Mouse (Mus musculus): ENCODE measurements at regions not wholly inside any gene's neighbourhood (a gene's known extent, or its start where the extent isn't known, plus 50 kb on each side); places are given as distances from the start of the nearest gene placed in this dataset.

- H3K4me3 ChIP-seq (ENCODE audit: insufficient read depth in 1 of 2, low read depth in 2 of 2, low read length in 2 of 2) = no peak overlapping the region
- no peaks in the 10 kb centered on the region for H3K27me3 ChIP-seq (ENCODE audit: control insufficient read depth, insufficient read depth, low read length)
- H3K9me3 ChIP-seq (ENCODE audit: control insufficient read depth, low read length) = no peaks in the 10 kb centered on the region
- H3K36me3 ChIP-seq (replicated peaks; ENCODE audit: control insufficient read depth, insufficient read depth, low read depth) = no peaks in the 10 kb centered on the region
- no peak overlapping the region for H3K4me2 ChIP-seq (ENCODE audit: low read depth)
- H3K9ac ChIP-seq (replicated peaks) = no peak overlapping the region
- ATAC-seq (ENCODE audit: insufficient read depth) = no peak
- 74% methylated on average over 2 of the region's 2 CpGs for WGBS (ENCODE audit: insufficient replicate concordance)
- DNase-seq (ENCODE audit: low read depth in 3 of 3, low spot score in 3 of 3) = no peak
- TF ChIP-seq EP300 (IDR thresholded peaks at IDR 0.05; ENCODE audit: low read depth) = no peak
- H3K4me1 ChIP-seq (replicated peaks; ENCODE audit: control insufficient read depth in 2 of 2, insufficient read depth in 2 of 2, low read length in 1 of 2) = no peaks in the 10 kb centered on the region
- no peak overlapping the region for H3K27ac ChIP-seq
Measured at GRCm38 (mm10) chr16:73785074-73785438, 626.6 kb downstream of the Robo2 start.

GRCm38 (mm10) chr16:73784296-73785073 lies 627.1 kb downstream of the Robo2 start:
- Histone ChIP-seq H3K4me2 (ENCODE audit: low read depth) (no peak overlapping the region), H3K9ac (replicated peaks) (no peak overlapping the region), H3K9me3 (ENCODE audit: control insufficient read depth, low read length) (no peaks in the 10 kb centered on the region), H3K27me3 (ENCODE audit: control insufficient read depth, insufficient read depth, low read length) (no peaks in the 10 kb centered on the region), H3K4me1 (replicated peaks; ENCODE audit: control insufficient read depth in 2 of 2, insufficient read depth in 2 of 2, low read length in 1 of 2) (no peaks in the 10 kb centered on the region), H3K36me3 (replicated peaks; ENCODE audit: control insufficient read depth, insufficient read depth, low read depth) (no peaks in the 10 kb centered on the region), H3K27ac (no peak overlapping the region), H3K4me3 (ENCODE audit: insufficient read depth in 1 of 2, low read depth in 2 of 2, low read length in 2 of 2) (no peak overlapping the region)
- DNase-seq (ENCODE audit: low read depth in 3 of 3, low spot score in 3 of 3) (no peak), ATAC-seq (ENCODE audit: insufficient read depth) (no peak)
- TF ChIP-seq CTCF (IDR thresholded peaks at IDR 0.05; ENCODE audit: low read depth) (no peak), EP300 (IDR thresholded peaks at IDR 0.05; ENCODE audit: low read depth) (no peak)
- 54% methylated on average over 10 of the region's 10 CpGs for WGBS (ENCODE audit: insufficient replicate concordance)

- no peak for ATAC-seq (ENCODE audit: insufficient read depth)
- H3K9me3 ChIP-seq (ENCODE audit: control insufficient read depth, low read length) = no peaks in the 10 kb centered on the region
- WGBS (ENCODE audit: insufficient replicate concordance) = 66% methylated on average over 5 of the region's 5 CpGs
Measured at GRCm38 (mm10) chr16:73772454-73772853, 639.2 kb downstream of the Robo2 start.

GRCm38 (mm10) chr16:73770440-73770856 lies 641.2 kb downstream of the Robo2 start:
- no peak for ATAC-seq (ENCODE audit: insufficient read depth)
- H3K9ac ChIP-seq (replicated peaks) = no peak overlapping the region

More at GRCm38 (mm10) chr16:73772454-73772853, 639.2 kb downstream of the Robo2 start:
- no peaks in the 10 kb centered on the region for H3K4me1 ChIP-seq (replicated peaks; ENCODE audit: control insufficient read depth in 2 of 2, insufficient read depth in 2 of 2, low read length in 1 of 2)
- no peak for DNase-seq (ENCODE audit: low read depth in 3 of 3, low spot score in 3 of 3)
- H3K27me3 ChIP-seq (ENCODE audit: control insufficient read depth, insufficient read depth, low read length) = no peaks in the 10 kb centered on the region
- no peak overlapping the region for H3K27ac ChIP-seq
- H3K4me3 ChIP-seq (ENCODE audit: insufficient read depth in 1 of 2, low read depth in 2 of 2, low read length in 2 of 2) = no peak overlapping the region
- no peaks in the 10 kb centered on the region for H3K36me3 ChIP-seq (replicated peaks; ENCODE audit: control insufficient read depth, insufficient read depth, low read depth)
- no peak overlapping the region for H3K9ac ChIP-seq (replicated peaks)
- TF ChIP-seq CTCF (IDR thresholded peaks at IDR 0.05; ENCODE audit: low read depth) (no peak), EP300 (IDR thresholded peaks at IDR 0.05; ENCODE audit: low read depth) (no peak)
- H3K4me2 ChIP-seq (ENCODE audit: low read depth) = no peak overlapping the region

GRCm38 (mm10) chr16:73769729-73770128 lies 641.9 kb downstream of the Robo2 start:
- Histone ChIP-seq H3K4me2 (ENCODE audit: low read depth) (no peak overlapping the region), H3K27ac (no peak overlapping the region), H3K36me3 (replicated peaks; ENCODE audit: control insufficient read depth, insufficient read depth, low read depth) (no peaks in the 10 kb centered on the region), H3K4me3 (ENCODE audit: insufficient read depth in 1 of 2, low read depth in 2 of 2, low read length in 2 of 2) (no peak overlapping the region), H3K4me1 (replicated peaks; ENCODE audit: control insufficient read depth in 2 of 2, insufficient read depth in 2 of 2, low read length in 1 of 2) (no peaks in the 10 kb centered on the region), H3K9me3 (ENCODE audit: control insufficient read depth, low read length) (no peaks in the 10 kb centered on the region), H3K27me3 (ENCODE audit: control insufficient read depth, insufficient read depth, low read length) (no peaks in the 10 kb centered on the region), H3K9ac (replicated peaks) (no peak overlapping the region)
- WGBS (ENCODE audit: insufficient replicate concordance) = 61% methylated on average over 5 of the region's 5 CpGs
- TF ChIP-seq EP300 (IDR thresholded peaks at IDR 0.05; ENCODE audit: low read depth) (no peak), CTCF (IDR thresholded peaks at IDR 0.05; ENCODE audit: low read depth) (no peak)
- no peak for ATAC-seq (ENCODE audit: insufficient read depth)
- DNase-seq (ENCODE audit: low read depth in 3 of 3, low spot score in 3 of 3) = no peak

More at GRCm38 (mm10) chr16:73770440-73770856, 641.2 kb downstream of the Robo2 start:
- no peaks in the 10 kb centered on the region for H3K9me3 ChIP-seq (ENCODE audit: control insufficient read depth, low read length)
- TF ChIP-seq CTCF (IDR thresholded peaks at IDR 0.05; ENCODE audit: low read depth) (no peak), EP300 (IDR thresholded peaks at IDR 0.05; ENCODE audit: low read depth) (no peak)
- no peak for DNase-seq (ENCODE audit: low read depth in 3 of 3, low spot score in 3 of 3)
- H3K4me3 ChIP-seq (ENCODE audit: insufficient read depth in 1 of 2, low read depth in 2 of 2, low read length in 2 of 2) = no peak overlapping the region
- H3K27ac ChIP-seq = no peak overlapping the region
- WGBS (ENCODE audit: insufficient replicate concordance) = 23% methylated on average over 5 of the region's 5 CpGs
- H3K27me3 ChIP-seq (ENCODE audit: control insufficient read depth, insufficient read depth, low read length) = no peaks in the 10 kb centered on the region
- no peaks in the 10 kb centered on the region for H3K4me1 ChIP-seq (replicated peaks; ENCODE audit: control insufficient read depth in 2 of 2, insufficient read depth in 2 of 2, low read length in 1 of 2)
- H3K4me2 ChIP-seq (ENCODE audit: low read depth) = no peak overlapping the region
- H3K36me3 ChIP-seq (replicated peaks; ENCODE audit: control insufficient read depth, insufficient read depth, low read depth) = no peaks in the 10 kb centered on the region

All from liver, embryonic 14.5 days (tissue).